Mouse (Mus musculus): ENCODE data around the gene Prss40.
A peak's percentile ranks its signal among the peaks of the same experiment; 100 is the strongest.
"Not testable (repeated sequence)": the region's sequence is repeated elsewhere in the genome, so short reads cannot be mapped to it uniquely, and the experiment has no call there.

Prss40 gene

GRCm38 (mm10) chr1:34535043-34535698 is 25.6 kb downstream of the Prss40 start, which contains the start of gene Cfc1:
Cfc1 (plus strand) TSS chr1:34535648.
- not testable (repeated sequence) for DNase-seq (ENCODE audit: low spot score in 2 of 2)

DNA sequence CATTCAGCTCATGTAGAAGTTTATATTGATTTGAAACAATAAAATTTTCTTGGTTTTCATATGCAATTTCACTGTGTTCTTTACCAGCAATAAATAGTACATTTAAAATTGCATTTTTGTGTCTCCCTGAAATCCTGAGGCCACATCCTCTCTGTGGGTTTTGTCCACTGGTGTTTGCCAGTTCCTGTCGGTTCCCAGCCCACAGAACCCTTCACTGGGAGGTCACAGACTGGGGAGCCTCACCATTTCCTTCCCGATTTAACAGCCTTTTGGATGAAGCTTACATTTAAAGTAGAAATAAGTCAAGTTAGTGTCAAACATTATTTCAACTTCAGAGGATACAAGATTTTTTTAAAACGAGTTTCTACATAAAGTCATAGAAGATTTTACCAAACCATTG is 26.2 kb downstream of the Prss40 start:
- not testable (repeated sequence) for DNase-seq (ENCODE audit: low spot score in 2 of 2)

GRCm38 (mm10) chr1:34523647-34524046 is 37.1 kb downstream of the Prss40 start:
- no peak for DNase-seq (ENCODE audit: low spot score in 2 of 2)

- DNase-seq (ENCODE audit: low spot score in 2 of 2): no peak
Observed at GRCm38 (mm10) chr1:34522850-34523244, 37.9 kb downstream of the Prss40 start.

GRCm38 (mm10) chr1:34522205-34522849 is 38.4 kb downstream of the Prss40 start:
- DNase-seq (ENCODE audit: low spot score in 2 of 2): no peak

- DNase-seq (ENCODE audit: low spot score in 2 of 2): no peak
Observed at GRCm38 (mm10) chr1:34518259-34518658, 42.5 kb downstream of the Prss40 start.

- not testable (repeated sequence) for DNase-seq (ENCODE audit: low spot score in 2 of 2)
Observed at GRCm38 (mm10) chr1:34517797-34518196, 42.9 kb downstream of the Prss40 start.

DNA sequence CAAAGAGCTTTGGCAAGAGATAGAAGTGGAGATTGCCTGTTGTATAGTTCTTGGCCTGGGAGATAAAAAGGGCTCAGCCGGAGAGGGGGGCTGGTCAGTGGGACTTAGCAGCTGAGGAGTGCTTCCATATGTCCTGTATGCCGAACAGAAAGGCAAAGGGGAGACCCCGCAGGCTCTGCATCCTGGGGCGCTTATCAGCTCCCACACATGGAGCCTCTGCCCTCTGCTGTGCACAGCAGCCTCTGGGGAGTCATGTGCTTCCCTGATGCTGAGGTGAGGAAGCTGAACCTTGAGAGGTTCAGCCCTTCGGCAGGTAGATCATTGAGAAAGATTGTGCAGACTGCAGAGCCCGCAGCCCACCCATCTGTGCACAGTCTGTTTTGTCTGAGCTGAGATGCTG is 43.4 kb downstream of the Prss40 start:
- not testable (repeated sequence) for DNase-seq (ENCODE audit: low spot score in 2 of 2)

DNA sequence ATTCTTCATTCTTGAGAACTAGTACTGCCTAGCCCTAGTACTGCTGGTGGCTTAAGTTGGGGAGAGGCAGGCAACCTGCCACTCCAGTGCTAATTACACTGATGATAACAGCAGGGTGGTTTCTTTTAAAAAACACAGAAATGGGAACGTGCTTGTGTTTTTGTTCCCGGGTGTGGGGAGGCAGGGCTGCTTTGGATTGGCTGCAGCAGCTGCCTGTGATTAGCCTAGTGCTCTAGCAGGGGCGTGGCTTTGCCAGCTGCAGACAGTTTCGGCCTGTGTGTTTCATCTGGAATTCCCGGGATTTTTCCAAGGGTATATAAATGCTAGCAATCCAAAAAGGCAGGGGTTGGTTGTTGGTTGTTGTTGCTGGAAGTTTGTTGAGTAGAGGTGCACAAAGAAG is 44.1 kb downstream of the Prss40 start:
- no peak for DNase-seq (ENCODE audit: low spot score in 2 of 2)

DNA sequence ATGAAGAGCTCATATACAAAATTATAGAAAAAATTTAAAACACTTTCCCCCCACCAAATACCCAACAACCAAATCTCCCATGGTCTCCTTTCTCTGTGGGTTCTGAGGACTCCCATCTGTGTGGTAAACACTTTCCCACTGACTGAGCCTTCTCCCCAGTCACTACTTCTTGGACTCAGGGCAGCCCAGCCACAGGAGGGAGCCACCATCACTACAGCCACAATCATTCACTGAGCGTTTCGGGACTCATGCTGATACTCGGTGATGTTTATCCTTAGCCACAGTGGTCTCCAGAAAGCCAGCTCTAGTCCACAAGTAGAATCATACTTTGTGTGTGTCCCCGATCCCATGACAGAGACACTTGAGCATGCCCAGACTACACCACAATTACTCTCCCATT is 47.7 kb downstream of the Prss40 start:
- no peak for DNase-seq (ENCODE audit: low spot score in 2 of 2)

DNA sequence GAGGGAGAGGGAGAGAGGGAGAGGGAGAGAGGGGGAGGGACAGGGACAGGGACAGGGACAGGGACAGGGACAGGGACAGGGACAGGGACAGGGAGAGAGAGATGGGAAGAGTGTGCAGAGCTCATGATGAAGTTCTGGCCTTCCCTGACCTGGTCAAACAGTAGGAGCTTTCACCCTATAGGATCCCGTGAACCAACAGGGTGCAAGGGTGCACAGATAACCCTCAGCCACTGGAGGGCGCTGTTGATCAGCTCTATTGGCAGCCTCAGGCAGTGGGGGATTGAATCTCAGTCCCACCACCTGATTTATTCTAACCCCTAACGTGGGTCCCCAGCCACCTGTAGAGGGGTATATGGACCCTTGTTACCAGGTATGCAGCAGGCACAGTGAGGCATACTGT is 49.7 kb downstream of the Prss40 start:
- peak; percentile 40 to 60 for DNase-seq (ENCODE audit: low spot score in 2 of 2)

DNA sequence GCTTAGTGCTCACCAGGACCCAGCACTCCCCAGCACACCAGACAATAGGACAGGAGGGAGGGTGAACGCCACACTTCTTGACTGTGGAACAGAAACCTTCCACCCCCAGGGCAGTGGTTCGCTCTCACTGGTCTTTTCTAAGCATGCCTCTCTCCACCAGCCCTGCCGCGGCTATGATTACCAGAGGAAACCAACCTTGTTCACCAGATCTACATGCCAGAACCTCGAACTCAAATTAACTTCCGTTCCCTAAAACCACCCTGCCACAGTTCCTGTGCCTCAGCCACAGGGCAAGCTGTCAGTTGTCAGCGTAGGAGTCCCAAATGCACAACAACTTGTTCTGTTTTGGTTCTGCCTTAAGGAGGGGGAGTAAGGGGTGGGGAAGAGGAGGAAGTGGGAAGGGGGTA is 50.2 kb downstream of the Prss40 start:
- no peak for DNase-seq (ENCODE audit: low spot score in 2 of 2)

DNA sequence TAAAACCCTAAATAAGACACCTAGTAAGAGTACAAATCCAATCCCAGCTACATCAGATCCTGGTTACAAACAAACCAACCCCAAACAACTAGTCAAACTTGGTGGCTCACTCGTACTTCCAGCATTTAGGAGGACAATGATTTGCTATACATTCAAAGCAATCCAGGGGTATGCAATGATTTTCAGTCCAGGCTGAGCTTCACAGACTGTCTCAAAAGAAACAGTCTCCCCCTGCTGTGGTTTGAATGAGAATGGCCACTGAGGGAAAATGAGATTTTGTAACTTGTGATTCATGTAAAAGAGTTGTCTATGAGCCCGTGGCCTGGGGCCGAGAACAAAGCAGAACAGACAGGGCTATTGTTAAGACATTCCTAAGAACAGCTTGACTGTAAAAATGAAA is 52.8 kb downstream of the Prss40 start:
- DNase-seq (ENCODE audit: low spot score in 2 of 2): no peak

- no peak for DNase-seq (ENCODE audit: low spot score in 2 of 2)
Observed at GRCm38 (mm10) chr1:34505970-34506551, 54.7 kb downstream of the Prss40 start.

- no peak for DNase-seq (ENCODE audit: low spot score in 2 of 2)
Observed at GRCm38 (mm10) chr1:34505307-34505706, 55.4 kb downstream of the Prss40 start.

- no peak for DNase-seq (ENCODE audit: low spot score in 2 of 2)
Observed at GRCm38 (mm10) chr1:34502991-34503390, 57.8 kb downstream of the Prss40 start.

All from right cerebral cortex, postnatal 10 days (tissue).